In the genomic region with DNA sequence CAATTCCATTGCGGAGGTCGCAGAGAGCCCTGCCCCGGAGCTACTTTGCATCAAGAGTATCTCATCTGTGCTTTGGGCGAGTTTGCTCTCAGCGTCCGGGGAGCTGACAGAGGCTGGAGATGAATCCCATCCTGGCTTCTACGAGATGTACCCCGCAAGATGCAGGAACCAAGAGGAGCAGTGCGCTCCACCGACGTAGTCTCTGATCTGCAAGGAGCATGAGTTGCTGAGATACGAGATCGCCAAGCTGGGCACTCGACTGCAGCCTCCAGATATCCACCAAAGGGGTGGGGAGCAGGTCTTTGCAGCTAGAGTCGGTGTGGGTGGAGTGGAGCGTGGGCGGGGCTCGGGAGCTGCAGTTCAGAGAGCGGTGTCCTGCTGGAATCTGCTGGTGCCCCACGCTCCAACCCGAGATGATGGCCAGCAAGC, we compare ENCODE assay signal across 8 mouse cellular contexts. TPM values are rescaled to one million over a fixed set of nuclear protein-coding genes. Genes with fewer than 3 reads are reported as not detected.
A peak's percentile ranks its signal among the peaks of the same experiment; 100 is the strongest.
DNase-seq lines count a peak whose midpoint lies in the region; ATAC-seq and TF ChIP-seq lines count a peak whose summit lies in the region.

A gene (plus strand): TSS at position 336 of the 429 bp plus-strand sequence.

- H3K27me3 ChIP-seq in ES-Bruce4 (ENCODE audit: control insufficient read depth, insufficient read depth, low read length, poor library complexity, severe bottlenecking), result no peaks in the 10 kb centered on the region
- 0 out of 2 replicates have a peak, but pooled peaks cover 4% of the 10 kb centered on the region for H3K27me3 ChIP-seq in forebrain, embryonic 12.5 days
- H3K27me3 ChIP-seq in heart, embryonic 15.5 days, result no peaks in the 10 kb centered on the region
- H3K27me3 ChIP-seq in liver, embryonic 12.5 days (replicated peaks), result no peaks in the 10 kb centered on the region
- no peaks in the 10 kb centered on the region for H3K27me3 ChIP-seq in stomach, postnatal 0 days (ENCODE audit: control insufficient read depth, insufficient read depth, low read length)

- TF ChIP-seq POLR2A in ES-Bruce4 (IDR thresholded peaks at IDR 0.05; ENCODE audit: insufficient read depth, low read length), result no peak

- peak; percentile 91 for DNase-seq in c-Kit-positive CD71-positive TER-119-negative erythroid progenitor cells, embryonic 14.5 days (ENCODE audit: low read depth)
- DNase-seq in kidney, postnatal 10 days, result peak; percentile 82
- peak; percentile 57 for DNase-seq in naive thymus-derived CD4-positive, alpha-beta T cell, adult 2 months (ENCODE audit: low read depth)
- peak; percentile 74 for DNase-seq in stomach, postnatal 0 days (ENCODE audit: low spot score)

- under 1% methylated on average over 21 of the region's 21 CpGs for WGBS in forebrain, embryonic 12.5 days
- WGBS in heart, embryonic 15.5 days, result under 1% methylated on average over 21 of the region's 21 CpGs
- whole genome bisulfite sequencing in liver, embryonic 12.5 days (ENCODE audit: insufficient replicate concordance), result under 1% methylated on average over 21 of the region's 21 CpGs
- under 1% methylated on average over 21 of the region's 21 CpGs for WGBS in stomach, postnatal 0 days

- peak; percentile 73 for ATAC-seq in forebrain, embryonic 12.5 days (ENCODE audit: low FRiP score)
- peak; percentile 70 for ATAC-seq in heart, embryonic 15.5 days (replicated peaks; ENCODE audit: insufficient number of reproducible peaks, insufficient read depth, low FRiP score, low read depth)
- peak; percentile 93 for ATAC-seq in liver, embryonic 12.5 days
- ATAC-seq in stomach, postnatal 0 days (ENCODE audit: low FRiP score, low TSS enrichment), result peak; percentile 78

- H3K36me3 ChIP-seq in ES-Bruce4 (ENCODE audit: control insufficient read depth, insufficient read depth, low read length, poor library complexity, severe bottlenecking), result no peaks in the 10 kb centered on the region
- H3K36me3 ChIP-seq in forebrain, embryonic 12.5 days (replicated peaks), result no peaks in the 10 kb centered on the region
- no peaks in the 10 kb centered on the region; the same call in 1 of the 2 replicates for H3K36me3 ChIP-seq in heart, embryonic 15.5 days
- peaks cover 29% of the 10 kb centered on the region for H3K36me3 ChIP-seq in liver, embryonic 12.5 days
- 0 out of 2 replicates have a peak, but pooled peaks cover 1% of the 10 kb centered on the region for H3K36me3 ChIP-seq in stomach, postnatal 0 days (ENCODE audit: control insufficient read depth, insufficient read depth, low read length)

- peak within 1 kb of the TSS; percentile 91 for H3K4me3 ChIP-seq in ES-Bruce4 (ENCODE audit: low read depth, low read length)
- H3K4me3 ChIP-seq in forebrain, embryonic 12.5 days (replicated peaks), result peak within 1 kb of the TSS; percentile 63
- peak within 1 kb of the TSS; percentile 72 for H3K4me3 ChIP-seq in heart, embryonic 15.5 days
- peak within 1 kb of the TSS; percentile 76 for H3K4me3 ChIP-seq in liver, embryonic 12.5 days
- peak within 1 kb of the TSS; percentile 61 for H3K4me3 ChIP-seq in stomach, postnatal 0 days (ENCODE audit: low read depth, low read length)

- peaks cover 10% of the 10 kb centered on the region for H3K9me3 ChIP-seq in ES-Bruce4 (replicated peaks; ENCODE audit: control insufficient read depth, insufficient read depth, low read length, poor library complexity, severe bottlenecking)
- H3K9me3 ChIP-seq in forebrain, embryonic 12.5 days, result 0 out of 2 replicates have a peak, but pooled peaks cover 12% of the 10 kb centered on the region
- no peaks in the 10 kb centered on the region; the same call in 1 of the 2 replicates for H3K9me3 ChIP-seq in heart, embryonic 15.5 days (replicated peaks)
- H3K9me3 ChIP-seq in liver, embryonic 12.5 days (replicated peaks), result peaks cover 20% of the 10 kb centered on the region
- H3K9me3 ChIP-seq in stomach, postnatal 0 days (ENCODE audit: control insufficient read depth, low read length), result no peaks in the 10 kb centered on the region

- no peak for TF ChIP-seq CTCF in ES-Bruce4 (IDR thresholded peaks at IDR 0.05; ENCODE audit: low read depth, low read length)
- no peak for TF ChIP-seq CTCF in stomach, postnatal 0 days (IDR thresholded peaks at IDR 0.05; ENCODE audit: low read depth)

- peak within 1 kb of the TSS; percentile 99 for H3K4me2 ChIP-seq in forebrain, embryonic 12.5 days
- H3K4me2 ChIP-seq in heart, embryonic 15.5 days, result peak within 1 kb of the TSS; percentile 99
- H3K4me2 ChIP-seq in liver, embryonic 12.5 days, result peak within 1 kb of the TSS; percentile 92
- H3K4me2 ChIP-seq in stomach, postnatal 0 days (replicated peaks; ENCODE audit: low read depth), result peak within 1 kb of the TSS; percentile 95

- H3K27ac ChIP-seq in ES-Bruce4 (ENCODE audit: insufficient read depth, low read length), result no peak within 1 kb of the TSS
- H3K27ac ChIP-seq in forebrain, embryonic 12.5 days, result peak within 1 kb of the TSS; percentile 61
- peak within 1 kb of the TSS; percentile 75 for H3K27ac ChIP-seq in heart, embryonic 15.5 days
- H3K27ac ChIP-seq in liver, embryonic 12.5 days, result peak within 1 kb of the TSS; percentile 98
- peak within 1 kb of the TSS; percentile 79 for H3K27ac ChIP-seq in stomach, postnatal 0 days (replicated peaks)

- no peak for TF ChIP-seq EP300 in ES-Bruce4 (IDR thresholded peaks at IDR 0.05; ENCODE audit: insufficient read depth, low read depth, low read length)
- TF ChIP-seq EP300 in stomach, postnatal 0 days (optimal IDR thresholded peaks at IDR 0.05), result no peak

- peak within 1 kb of the TSS; percentile 36 for H3K9ac ChIP-seq in ES-Bruce4 (ENCODE audit: low read depth, poor library complexity, severe bottlenecking)
- H3K9ac ChIP-seq in forebrain, embryonic 12.5 days, result peak within 1 kb of the TSS; percentile 60
- peak within 1 kb of the TSS; percentile 64 for H3K9ac ChIP-seq in heart, embryonic 15.5 days
- H3K9ac ChIP-seq in liver, embryonic 12.5 days, result peak within 1 kb of the TSS; percentile 86
- H3K9ac ChIP-seq in stomach, postnatal 0 days (ENCODE audit: low read length), result peak within 1 kb of the TSS; percentile 63

- no peaks in the 10 kb centered on the region for H3K4me1 ChIP-seq in ES-Bruce4 (ENCODE audit: control insufficient read depth, insufficient read depth, low read length)
- H3K4me1 ChIP-seq in forebrain, embryonic 12.5 days, result peaks cover 10% of the 10 kb centered on the region
- 0 out of 2 replicates have a peak, but pooled peaks cover 10% of the 10 kb centered on the region for H3K4me1 ChIP-seq in heart, embryonic 15.5 days (replicated peaks)
- peaks cover 73% of the 10 kb centered on the region for H3K4me1 ChIP-seq in liver, embryonic 12.5 days
- H3K4me1 ChIP-seq in stomach, postnatal 0 days (replicated peaks; ENCODE audit: control insufficient read depth, insufficient read depth), result no peaks in the 10 kb centered on the region

RNA-seq across cellular contexts. Expression of the gene that starts here (rescaled TPM):
- 12.6 and 14.3 TPM in 2 replicates for polyA plus RNA-seq in ES-Bruce4 (2011; ENCODE audit: insufficient read depth, insufficient read length, low read depth, missing spikeins)
- polyA plus RNA-seq in forebrain, embryonic 12.5 days (2016; fragmentation: Nextera tagmentation; extraction: Ambion mirVana), result 30.0 and 30.5 TPM in 2 replicates
- polyA plus RNA-seq in heart, embryonic 15.5 days (2015; fragmentation: Nextera tagmentation; extraction: Ambion mirVana), result 128 and 145 TPM in 2 replicates
- 293 and 321 TPM in 2 replicates for polyA plus RNA-seq in liver, embryonic 12.5 days (2016; fragmentation: Nextera tagmentation; extraction: Ambion mirVana)
- 27.6 and 28.6 TPM in 2 replicates for polyA plus RNA-seq in stomach, postnatal 0 days (2015; fragmentation: Nextera tagmentation; extraction: Ambion mirVana)

Comparison
In these comparisons a context has a peak if more than half of its experiments do, and no peak if none do; other contexts are left out.
1. H3K9ac ChIP-seq: peak in every context shown above with its lines; median percentile 86 in liver, embryonic 12.5 days; 64 in heart, embryonic 15.5 days; 63 in stomach, postnatal 0 days; 60 in forebrain, embryonic 12.5 days; 36 in ES-Bruce4.